Mouse (Mus musculus): Measurements from ENCODE around the gene Mettl11b.
"Not testable (repeated sequence)": the region's sequence is repeated elsewhere in the genome, so short reads cannot be mapped to it uniquely, and the experiment has no call there.

The Mettl11b gene

GRCm38 (mm10) chr1:163725106-163725759, at the start of gene Mettl11b:
TSS of gene Mettl11b (minus strand) at chr1:163725232.
- DNase-seq (ENCODE audit: extremely low read depth, low read depth, low spot score) = no peak

GRCm38 (mm10) chr1:163757462-163758207, 32.6 kb upstream of the Mettl11b start:
- DNase-seq (ENCODE audit: extremely low read depth, low read depth, low spot score) = no peak

- DNase-seq (ENCODE audit: extremely low read depth, low read depth, low spot score) = no peak
These were observed 26.4 kb upstream of the Mettl11b start for GRCm38 (mm10) chr1:163751360-163751992.

GRCm38 (mm10) chr1:163737239-163737533, 12.2 kb upstream of the Mettl11b start:
- no peak for DNase-seq (ENCODE audit: extremely low read depth, low read depth, low spot score)

- no peak for DNase-seq (ENCODE audit: extremely low read depth, low read depth, low spot score)
These were observed 11.6 kb upstream of the Mettl11b start for GRCm38 (mm10) chr1:163736441-163737238.

- not testable (repeated sequence) for DNase-seq (ENCODE audit: extremely low read depth, low read depth, low spot score)
These were observed 6.1 kb upstream of the Mettl11b start for GRCm38 (mm10) chr1:163731166-163731565.

- DNase-seq (ENCODE audit: extremely low read depth, low read depth, low spot score) = no peak
These were observed 1.1 kb downstream of the Mettl11b start for GRCm38 (mm10) chr1:163723913-163724312.

GRCm38 (mm10) chr1:163708618-163709017, 16.4 kb downstream of the Mettl11b start:
- DNase-seq (ENCODE audit: extremely low read depth, low read depth, low spot score) = no peak

- DNase-seq (ENCODE audit: extremely low read depth, low read depth, low spot score) = no peak
These were observed 24.5 kb downstream of the Mettl11b start for GRCm38 (mm10) chr1:163700571-163700970.

- DNase-seq (ENCODE audit: extremely low read depth, low read depth, low spot score) = no peak
These were observed 25.3 kb downstream of the Mettl11b start for GRCm38 (mm10) chr1:163699702-163700101.

GRCm38 (mm10) chr1:163691860-163692259, 33.2 kb downstream of the Mettl11b start:
- no peak for DNase-seq (ENCODE audit: extremely low read depth, low read depth, low spot score)

GRCm38 (mm10) chr1:163682935-163683430, 42.0 kb downstream of the Mettl11b start:
- no peak for DNase-seq (ENCODE audit: extremely low read depth, low read depth, low spot score)

- DNase-seq (ENCODE audit: extremely low read depth, low read depth, low spot score) = no peak
These were observed 42.9 kb downstream of the Mettl11b start for GRCm38 (mm10) chr1:163682127-163682526.

- no peak for DNase-seq (ENCODE audit: extremely low read depth, low read depth, low spot score)
These were observed 52.2 kb downstream of the Mettl11b start for GRCm38 (mm10) chr1:163672866-163673265.

- no peak for DNase-seq (ENCODE audit: extremely low read depth, low read depth, low spot score)
These were observed 53.7 kb downstream of the Mettl11b start for GRCm38 (mm10) chr1:163671326-163671725.

GRCm38 (mm10) chr1:163670702-163671101, 54.3 kb downstream of the Mettl11b start:
- DNase-seq (ENCODE audit: extremely low read depth, low read depth, low spot score) = no peak

- no peak for DNase-seq (ENCODE audit: extremely low read depth, low read depth, low spot score)
These were observed 55.1 kb downstream of the Mettl11b start for GRCm38 (mm10) chr1:163669936-163670335.

GRCm38 (mm10) chr1:163662416-163662815, 62.6 kb downstream of the Mettl11b start:
- no peak for DNase-seq (ENCODE audit: extremely low read depth, low read depth, low spot score)

- DNase-seq (ENCODE audit: extremely low read depth, low read depth, low spot score) = no peak
These were observed 66.5 kb downstream of the Mettl11b start for GRCm38 (mm10) chr1:163658535-163658928.

GRCm38 (mm10) chr1:163657766-163658534, 67.1 kb downstream of the Mettl11b start:
- no peak for DNase-seq (ENCODE audit: extremely low read depth, low read depth, low spot score)

All from fat pad, adult 2 months (tissue).